Mouse (Mus musculus): ENCODE data around the gene 2300003K06Rik. TPM values are rescaled to one million over a fixed set of nuclear protein-coding genes. Genes with fewer than 3 reads are reported as not detected.
"Not testable (repeated sequence)": the region's sequence is repeated elsewhere in the genome, so short reads cannot be mapped to it uniquely, and the experiment has no call there.

The 2300003K06Rik gene
- not detected for total RNA-seq (2022)

- no peak for DNase-seq (ENCODE audit: low spot score in 2 of 2)
These were observed at the start of gene 2300003K06Rik for GRCm38 (mm10) chr11:99837966-99838365. Gene 2300003K06Rik (minus strand): TSS chr11:99838066.

- not testable (repeated sequence) for DNase-seq (ENCODE audit: low spot score in 2 of 2)
These were observed 41.0 kb upstream of the 2300003K06Rik start, which contains the start of gene Gm11567 for GRCm38 (mm10) chr11:99878887-99879286. Gene Gm11567 (plus strand): TSS chr11:99879187.

GRCm38 (mm10) chr11:99873089-99873488 is 35.2 kb upstream of the 2300003K06Rik start, which contains the start of gene Krtap9-1:
Gene Krtap9-1 (plus strand): TSS chr11:99873389.
- DNase-seq (ENCODE audit: low spot score in 2 of 2), result not testable (repeated sequence)

GRCm38 (mm10) chr11:99864176-99864575 is 26.3 kb upstream of the 2300003K06Rik start, which contains the start of gene Gm11559:
Gene Gm11559 (plus strand): TSS chr11:99864476.
- not testable (repeated sequence) for DNase-seq (ENCODE audit: low spot score in 2 of 2)

- DNase-seq (ENCODE audit: low spot score in 2 of 2), result no peak
These were observed 20.9 kb upstream of the 2300003K06Rik start for GRCm38 (mm10) chr11:99858761-99859160.

- no peak for DNase-seq (ENCODE audit: low spot score in 2 of 2)
These were observed 19.8 kb upstream of the 2300003K06Rik start, which contains the start of gene Gm11568 for GRCm38 (mm10) chr11:99857617-99858016. Gene Gm11568 (plus strand): TSS chr11:99857917.

GRCm38 (mm10) chr11:99854121-99854520 is 16.3 kb upstream of the 2300003K06Rik start:
- DNase-seq (ENCODE audit: low spot score in 2 of 2), result no peak

GRCm38 (mm10) chr11:99851508-99851907 is 13.6 kb upstream of the 2300003K06Rik start, which contains the start of gene Krtap4-16:
Gene Krtap4-16 (minus strand): TSS chr11:99851608.
- no peak for DNase-seq (ENCODE audit: low spot score in 2 of 2)

- DNase-seq (ENCODE audit: low spot score in 2 of 2), result no peak
These were observed 8.9 kb upstream of the 2300003K06Rik start for GRCm38 (mm10) chr11:99846746-99847145.

GRCm38 (mm10) chr11:99842185-99842584 is 4.3 kb upstream of the 2300003K06Rik start:
- DNase-seq (ENCODE audit: low spot score in 2 of 2), result no peak

- DNase-seq (ENCODE audit: low spot score in 2 of 2), result not testable (repeated sequence)
These were observed 22.3 kb downstream of the 2300003K06Rik start, which contains the start of gene Gm11564 for GRCm38 (mm10) chr11:99815566-99815965. Gene Gm11564 (minus strand): TSS chr11:99815666.

- DNase-seq (ENCODE audit: low spot score in 2 of 2), result not testable (repeated sequence)
These were observed 28.1 kb downstream of the 2300003K06Rik start, which contains the start of gene Krtap4-13 for GRCm38 (mm10) chr11:99809792-99810191. Gene Krtap4-13 (minus strand): TSS chr11:99809892.

GRCm38 (mm10) chr11:99804346-99804745 is 33.5 kb downstream of the 2300003K06Rik start, which contains the start of gene Gm11554:
Gene Gm11554 (minus strand): TSS chr11:99804446.
- not testable (repeated sequence) for DNase-seq (ENCODE audit: low spot score in 2 of 2)

- not testable (repeated sequence) for DNase-seq (ENCODE audit: low spot score in 2 of 2)
These were observed 39.0 kb downstream of the 2300003K06Rik start, which contains the start of gene Gm11569 for GRCm38 (mm10) chr11:99798832-99799231. Gene Gm11569 (minus strand): TSS chr11:99798932.

- DNase-seq (ENCODE audit: low spot score in 2 of 2), result no peak
These were observed 44.5 kb downstream of the 2300003K06Rik start, which contains the start of gene Gm11596 for GRCm38 (mm10) chr11:99793367-99793766. Gene Gm11596 (minus strand): TSS chr11:99793467.

Other genes with a start within 250 kb of the 2300003K06Rik start
- gene Krtap1-3, start 246.7 kb downstream of the 2300003K06Rik start, total RNA-seq (2022), result not detected
- not detected for gene Krtap9-3, start 240.0 kb downstream of the 2300003K06Rik start, total RNA-seq (2022)
- not detected for gene Gm11938, start 234.8 kb downstream of the 2300003K06Rik start, total RNA-seq (2022)
- not detected for gene Gm11937, start 227.9 kb downstream of the 2300003K06Rik start, total RNA-seq (2022)
- not detected for gene Krtap2-4, start 223.2 kb downstream of the 2300003K06Rik start, total RNA-seq (2022)
- not detected for gene Gm11562, start 217.6 kb downstream of the 2300003K06Rik start, total RNA-seq (2022)
- not detected for gene Krtap4-1, start 209.8 kb downstream of the 2300003K06Rik start, total RNA-seq (2022)
- gene Krtap4-2, start 203.0 kb downstream of the 2300003K06Rik start, total RNA-seq (2022), result not detected
- not detected for gene Krtap4-7, start 194.0 kb downstream of the 2300003K06Rik start, total RNA-seq (2022)
- not detected for gene Gm11555, start 187.8 kb downstream of the 2300003K06Rik start, total RNA-seq (2022)
- gene Gm11563, start 179.1 kb downstream of the 2300003K06Rik start, total RNA-seq (2022), result not detected
- not detected for gene Krtap4-6, start 172.1 kb downstream of the 2300003K06Rik start, total RNA-seq (2022)
- not detected for gene Gm14190, start 147.3 kb downstream of the 2300003K06Rik start, total RNA-seq (2022)
- not detected for gene Gm14180, start 103.8 kb downstream of the 2300003K06Rik start, total RNA-seq (2022)
- not detected for gene Gm11595, start 65.2 kb downstream of the 2300003K06Rik start, total RNA-seq (2022)
- not detected for gene Krtap4-8, start 57.4 kb downstream of the 2300003K06Rik start, total RNA-seq (2022)
- gene Krtap4-9, start 52.9 kb downstream of the 2300003K06Rik start, total RNA-seq (2022), result not detected
- not detected for gene Gm11596, start 44.6 kb downstream of the 2300003K06Rik start, total RNA-seq (2022)
- gene Gm11569, start 39.1 kb downstream of the 2300003K06Rik start, total RNA-seq (2022), result not detected
- gene Gm11554, start 33.6 kb downstream of the 2300003K06Rik start, total RNA-seq (2022), result not detected
- gene Krtap4-13, start 28.2 kb downstream of the 2300003K06Rik start, total RNA-seq (2022), result not detected
- not detected for gene Gm11564, start 22.4 kb downstream of the 2300003K06Rik start, total RNA-seq (2022)
- not detected for gene Krtap4-16, start 13.5 kb upstream of the 2300003K06Rik start, total RNA-seq (2022)
- gene Gm11568, start 19.9 kb upstream of the 2300003K06Rik start, total RNA-seq (2022), result not detected
- gene Gm11559, start 26.4 kb upstream of the 2300003K06Rik start, total RNA-seq (2022), result not detected
- gene Krtap9-1, start 35.3 kb upstream of the 2300003K06Rik start, total RNA-seq (2022), result not detected
- gene Gm11567, start 41.1 kb upstream of the 2300003K06Rik start, total RNA-seq (2022), result not detected
- gene Krtap31-1, start 69.9 kb upstream of the 2300003K06Rik start, total RNA-seq (2022), result not detected
- gene Gm11565, start 76.7 kb upstream of the 2300003K06Rik start, total RNA-seq (2022), result not detected
- gene Krtap31-2, start 98.2 kb upstream of the 2300003K06Rik start, total RNA-seq (2022), result not detected
- gene Krtap9-5, start 110.4 kb upstream of the 2300003K06Rik start, total RNA-seq (2022), result not detected
- gene Krtap29-1, start 141.0 kb upstream of the 2300003K06Rik start, total RNA-seq (2022), result not detected
- not detected for gene Krtap16-1, start 148.5 kb upstream of the 2300003K06Rik start, total RNA-seq (2022)
- gene Krtap17-1, start 155.9 kb upstream of the 2300003K06Rik start, total RNA-seq (2022), result not detected
- not detected for gene Krt33a, start 178.1 kb upstream of the 2300003K06Rik start, total RNA-seq (2022)
- not detected for gene Krt33b, start 191.8 kb upstream of the 2300003K06Rik start, total RNA-seq (2022)
- gene Krt34, start 203.5 kb upstream of the 2300003K06Rik start, total RNA-seq (2022), result not detected
- not detected for gene Krt31, start 212.5 kb upstream of the 2300003K06Rik start, total RNA-seq (2022)